Mouse (Mus musculus): Measurements from ENCODE around the gene Abt1. TPM values are rescaled to one million over a fixed set of nuclear protein-coding genes. Genes with fewer than 3 reads are reported as not detected.

Gene Abt1
- polyA plus RNA-seq, 1 experiment from 2014 or later, result 14.6 TPM

DNA sequence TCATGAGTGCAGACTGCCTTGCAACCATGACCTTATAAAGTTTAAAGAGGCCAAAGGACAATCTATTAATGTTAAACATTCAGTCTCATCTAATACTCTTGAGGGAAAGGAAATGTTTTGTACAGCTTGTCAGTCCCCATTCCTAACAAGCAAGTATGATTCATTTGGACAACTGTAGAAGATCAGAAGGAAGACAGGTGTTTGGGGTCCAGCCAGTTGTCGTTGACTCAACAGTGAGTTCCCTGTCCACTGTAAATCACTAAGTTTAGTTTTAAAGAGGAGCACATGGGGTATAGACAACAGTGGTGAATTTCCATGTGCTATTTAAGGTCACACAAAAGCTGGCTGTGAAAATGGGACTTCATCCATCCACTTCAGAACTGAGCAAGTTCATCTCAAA is 51.2 kb downstream of the Abt1 start:
- H3K4me2 ChIP-seq (replicated peaks; ENCODE audit: low read depth, low read length), result no peak overlapping the region
- no peaks in the 10 kb centered on the region for H3K36me3 ChIP-seq (ENCODE audit: insufficient read depth, low read length)
- H3K4me1 ChIP-seq (ENCODE audit: insufficient read depth, low read length), result peaks cover 14% of the 10 kb centered on the region
- no peaks in the 10 kb centered on the region for H3K27me3 ChIP-seq (ENCODE audit: insufficient read depth, low read length)
- ATAC-seq (ENCODE audit: low FRiP score, low TSS enrichment), result no peak
- H3K9ac ChIP-seq (replicated peaks; ENCODE audit: low read length), result no peak overlapping the region
- no peaks in the 10 kb centered on the region for H3K9me3 ChIP-seq (ENCODE audit: low read length)
- H3K27ac ChIP-seq (ENCODE audit: low read length), result no peak overlapping the region
- H3K4me3 ChIP-seq (ENCODE audit: low read length), result no peak overlapping the region
- 71% methylated on average over 1 of the region's 1 CpGs for WGBS

DNA sequence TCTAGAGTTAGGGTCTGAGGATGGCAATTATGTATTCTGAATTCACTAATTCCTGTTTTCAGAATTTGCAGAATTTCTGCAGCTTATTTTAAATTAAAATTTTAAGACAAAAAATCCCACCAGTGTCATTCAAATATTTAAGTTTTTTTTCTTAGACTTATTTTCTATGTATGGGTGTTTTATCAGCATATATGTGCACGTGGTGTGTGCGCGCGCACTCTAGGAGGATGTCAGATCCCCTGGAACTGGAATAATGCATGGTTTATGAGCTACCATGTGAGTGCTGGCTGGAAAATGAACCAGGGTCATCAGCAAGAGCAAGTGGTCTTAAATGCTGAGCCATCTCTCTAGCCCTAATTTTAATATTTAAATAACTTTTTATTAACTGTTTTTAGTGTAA is 53.6 kb downstream of the Abt1 start:
- 0 out of 2 replicates have a peak, but pooled peaks cover 2% of the 10 kb centered on the region for H3K36me3 ChIP-seq (ENCODE audit: insufficient read depth, low read length)
- peaks cover 28% of the 10 kb centered on the region for H3K4me1 ChIP-seq (ENCODE audit: insufficient read depth, low read length)
- no peak overlapping the region for H3K27ac ChIP-seq (ENCODE audit: low read length)
- 94% methylated on average over 4 of the region's 4 CpGs for WGBS
- no peak overlapping the region; the same call in 1 of the 2 replicates for H3K4me2 ChIP-seq (replicated peaks; ENCODE audit: low read depth, low read length)
- H3K4me3 ChIP-seq (ENCODE audit: low read length), result no peak overlapping the region
- no peaks in the 10 kb centered on the region for H3K9me3 ChIP-seq (ENCODE audit: low read length)
- no peak overlapping the region for H3K9ac ChIP-seq (replicated peaks; ENCODE audit: low read length)
- no peak for ATAC-seq (ENCODE audit: low FRiP score, low TSS enrichment)
- H3K27me3 ChIP-seq (ENCODE audit: insufficient read depth, low read length), result no peaks in the 10 kb centered on the region

DNA sequence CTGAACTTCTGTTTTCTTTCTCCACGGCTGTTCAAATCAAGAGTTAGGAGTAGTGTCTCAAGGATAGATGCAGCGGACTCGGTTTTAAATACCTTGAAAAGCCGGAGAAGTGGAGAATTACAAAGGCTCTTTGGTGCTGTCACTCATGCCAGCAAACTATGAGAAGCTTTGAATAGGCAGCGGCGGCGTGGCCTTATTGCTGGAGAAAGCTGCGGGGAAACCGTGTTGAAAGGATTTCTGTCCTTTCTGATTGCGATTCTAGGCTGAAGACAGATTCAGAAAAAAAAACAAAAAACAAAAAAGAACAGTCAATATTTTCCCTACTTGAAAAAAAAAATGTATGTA is 54.3 kb downstream of the Abt1 start:
- peak overlapping the region; percentile 91 for H3K4me2 ChIP-seq (replicated peaks; ENCODE audit: low read depth, low read length)
- H3K27ac ChIP-seq (ENCODE audit: low read length), result peak overlapping the region; percentile 98
- H3K4me3 ChIP-seq (ENCODE audit: low read length), result peak overlapping the region; percentile 83
- ATAC-seq (ENCODE audit: low FRiP score, low TSS enrichment), result no peak
- H3K4me1 ChIP-seq (ENCODE audit: insufficient read depth, low read length), result peaks cover 28% of the 10 kb centered on the region
- peak overlapping the region; percentile 92 for H3K9ac ChIP-seq (replicated peaks; ENCODE audit: low read length)
- WGBS, result 0% methylated on average over 10 of the region's 10 CpGs
- no peaks in the 10 kb centered on the region for H3K9me3 ChIP-seq (ENCODE audit: low read length)
- H3K36me3 ChIP-seq (ENCODE audit: insufficient read depth, low read length), result peaks cover 8% of the 10 kb centered on the region; the same call in 1 of the 2 replicates
- no peaks in the 10 kb centered on the region for H3K27me3 ChIP-seq (ENCODE audit: insufficient read depth, low read length)

DNA sequence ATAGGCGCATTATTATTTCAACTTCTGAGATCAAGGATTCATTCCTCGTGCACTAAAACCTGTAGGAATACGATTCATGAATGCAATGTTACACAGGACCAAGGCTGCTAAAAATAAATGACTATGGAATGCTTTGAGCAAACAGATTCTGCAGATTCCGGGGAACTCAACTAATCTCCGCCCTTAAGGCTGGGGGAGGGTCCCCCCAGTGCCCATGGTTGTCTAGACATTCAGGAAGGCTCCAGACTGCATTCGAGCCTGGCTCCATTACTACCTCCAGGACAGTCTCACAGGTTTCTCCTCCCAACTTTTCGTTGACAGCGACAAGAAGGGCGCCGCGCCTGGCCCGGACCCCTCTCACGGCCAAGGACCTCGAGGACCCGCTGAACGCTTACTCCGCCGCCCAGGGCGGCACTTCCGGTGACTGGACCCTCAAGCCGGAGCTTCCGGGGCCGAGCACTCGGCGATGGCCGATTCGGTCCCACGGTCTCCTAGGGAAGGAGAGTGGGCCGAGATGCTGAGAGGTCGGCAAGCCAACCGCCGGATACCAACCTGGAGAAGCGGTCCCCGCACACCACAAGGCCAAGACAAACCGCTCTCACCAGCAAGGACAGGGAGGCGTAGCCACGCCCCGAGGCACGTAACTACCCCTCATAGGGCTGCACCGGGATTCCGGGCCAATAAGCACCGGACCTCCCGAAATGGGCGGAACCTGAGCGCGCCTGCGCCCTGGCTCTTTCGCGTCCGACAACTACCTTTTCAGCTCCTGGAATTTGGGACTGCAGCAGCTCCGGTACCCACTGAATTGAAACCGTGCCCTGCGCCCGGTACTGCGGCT is 54.9 kb downstream of the Abt1 start, which contains the start of gene Zfp322a:
TSS of gene Zfp322a (minus strand) at position 626 of the 838 bp plus-strand sequence.
- H3K9me3 ChIP-seq (ENCODE audit: low read length), result no peaks in the 10 kb centered on the region
- under 1% methylated on average over 55 of the region's 55 CpGs for WGBS
- H3K36me3 ChIP-seq (ENCODE audit: insufficient read depth, low read length), result peaks cover 13% of the 10 kb centered on the region; the same call in 1 of the 2 replicates
- H3K27ac ChIP-seq (ENCODE audit: low read length), result peak within 1 kb of the TSS; percentile 98
- peaks cover 28% of the 10 kb centered on the region for H3K4me1 ChIP-seq (ENCODE audit: insufficient read depth, low read length)
- H3K4me3 ChIP-seq (ENCODE audit: low read length), result peak within 1 kb of the TSS; percentile 83
- H3K9ac ChIP-seq (replicated peaks; ENCODE audit: low read length), result peak within 1 kb of the TSS; percentile 92
- H3K4me2 ChIP-seq (replicated peaks; ENCODE audit: low read depth, low read length), result peak within 1 kb of the TSS; percentile 91
- no peaks in the 10 kb centered on the region for H3K27me3 ChIP-seq (ENCODE audit: insufficient read depth, low read length)
- peak; percentile 100 for ATAC-seq (ENCODE audit: low FRiP score, low TSS enrichment)

Other genes starting within 250 kb of the Abt1 start
- not detected in 2 replicates for gene Vmn1r220, start 235.9 kb downstream of the Abt1 start, polyA plus RNA-seq (2015; fragmentation: Nextera tagmentation; extraction: Ambion mirVana)
- gene Vmn1r221, start 209.7 kb downstream of the Abt1 start, polyA plus RNA-seq (2015; fragmentation: Nextera tagmentation; extraction: Ambion mirVana), result not detected in 2 replicates
- not detected in 2 replicates for gene Vmn1r222, start 187.9 kb downstream of the Abt1 start, polyA plus RNA-seq (2015; fragmentation: Nextera tagmentation; extraction: Ambion mirVana)
- gene Vmn1r223, start 176.7 kb downstream of the Abt1 start, polyA plus RNA-seq (2015; fragmentation: Nextera tagmentation; extraction: Ambion mirVana), result not detected in 2 replicates
- 49.9 and 54.0 TPM in 2 replicates for gene Zfp322a, start 54.7 kb downstream of the Abt1 start, polyA plus RNA-seq (2015; fragmentation: Nextera tagmentation; extraction: Ambion mirVana)
- gene Btn1a1, start 42.0 kb upstream of the Abt1 start, polyA plus RNA-seq (2015; fragmentation: Nextera tagmentation; extraction: Ambion mirVana), result 0.08 and 0.11 TPM in 2 replicates
- gene Btn2a2, start 65.0 kb upstream of the Abt1 start, polyA plus RNA-seq (2015; fragmentation: Nextera tagmentation; extraction: Ambion mirVana), result 0.50 and 0.54 TPM in 2 replicates
- gene Hist1h4h, start 107.2 kb upstream of the Abt1 start, polyA plus RNA-seq (2015; fragmentation: Nextera tagmentation; extraction: Ambion mirVana), result 4.5 and 5.6 TPM in 2 replicates
- 4.3 TPM in 2 replicates for gene Hist1h2af, start 110.0 kb upstream of the Abt1 start, polyA plus RNA-seq (2015; fragmentation: Nextera tagmentation; extraction: Ambion mirVana)
- 4.6 and 6.0 TPM in 2 replicates for gene Hist1h3g, start 111.6 kb upstream of the Abt1 start, polyA plus RNA-seq (2015; fragmentation: Nextera tagmentation; extraction: Ambion mirVana)
- 0.64 and 0.92 TPM in 2 replicates for gene Hist1h2bh, start 119.5 kb upstream of the Abt1 start, polyA plus RNA-seq (2015; fragmentation: Nextera tagmentation; extraction: Ambion mirVana)
- 0.54 and 0.82 TPM in 2 replicates for gene Hist1h3f, start 120.2 kb upstream of the Abt1 start, polyA plus RNA-seq (2015; fragmentation: Nextera tagmentation; extraction: Ambion mirVana)
- 1.5 and 2.0 TPM in 2 replicates for gene Hist1h4f, start 127.8 kb upstream of the Abt1 start, polyA plus RNA-seq (2015; fragmentation: Nextera tagmentation; extraction: Ambion mirVana)
- gene Hist1h1d, start 129.4 kb upstream of the Abt1 start, polyA plus RNA-seq (2015; fragmentation: Nextera tagmentation; extraction: Ambion mirVana), result 0.37 and 0.55 TPM in 2 replicates
- gene Hist1h3e, start 138.5 kb upstream of the Abt1 start, polyA plus RNA-seq (2015; fragmentation: Nextera tagmentation; extraction: Ambion mirVana), result 4.7 TPM in 2 replicates
- 57.3 and 57.7 TPM in 2 replicates for gene Hist1h2ae, start 147.4 kb upstream of the Abt1 start, polyA plus RNA-seq (2015; fragmentation: Nextera tagmentation; extraction: Ambion mirVana)
- 8.5 and 9.1 TPM in 2 replicates for gene Hist1h2bg, start 147.5 kb upstream of the Abt1 start, polyA plus RNA-seq (2015; fragmentation: Nextera tagmentation; extraction: Ambion mirVana)
- 4.3 and 4.4 TPM in 2 replicates for gene Hist1h2bf, start 150.3 kb upstream of the Abt1 start, polyA plus RNA-seq (2015; fragmentation: Nextera tagmentation; extraction: Ambion mirVana)
- 2.5 and 3.0 TPM in 2 replicates for gene Hist1h2ad, start 150.5 kb upstream of the Abt1 start, polyA plus RNA-seq (2015; fragmentation: Nextera tagmentation; extraction: Ambion mirVana)
- 6.1 and 6.6 TPM in 2 replicates for gene Hist1h3d, start 151.9 kb upstream of the Abt1 start, polyA plus RNA-seq (2015; fragmentation: Nextera tagmentation; extraction: Ambion mirVana)
- gene Hist1h4d, start 157.7 kb upstream of the Abt1 start, polyA plus RNA-seq (2015; fragmentation: Nextera tagmentation; extraction: Ambion mirVana), result 102 TPM in 2 replicates
- 3.2 and 3.3 TPM in 2 replicates for gene Hist1h2be, start 197.3 kb upstream of the Abt1 start, polyA plus RNA-seq (2015; fragmentation: Nextera tagmentation; extraction: Ambion mirVana)
- gene Hist1h1e, start 198.7 kb upstream of the Abt1 start, polyA plus RNA-seq (2015; fragmentation: Nextera tagmentation; extraction: Ambion mirVana), result 14.7 and 15.9 TPM in 2 replicates